Mouse (Mus musculus) neutrophil, adult 5-6 weeks (primary cell): ENCODE results near the gene Mrps15. TPM values are rescaled to one million over a fixed set of nuclear protein-coding genes. Genes with fewer than 3 reads are reported as not detected.
A peak's percentile ranks its signal among the peaks of the same experiment; 100 is the strongest.
"Not testable (repeated sequence)": the region's sequence is repeated elsewhere in the genome, so short reads cannot be mapped to it uniquely, and the experiment has no call there.

Experiments used
- ATAC-seq: fragments of 151-379, 151-347 bp; 2 replicates; pipeline ENCODE4 v1.8.0; 2017; ENCODE audit warnings: mild to moderate bottlenecking, moderate TSS enrichment; ENCODE audit not compliant: insufficient number of reproducible peaks, poor library complexity, low FRiP score, severe bottlenecking; ENCODE audit errors: extremely low read depth
- total RNA-seq: library from RNA; stranded (forward); fragments of 200-1000 nt; gene quantifications from 2 replicates; pipeline ENCODE4 v1.2.3, GENCODE M21; 2017

Gene Mrps15
- total RNA-seq, 1 experiment from 2014 or later, result 61.3 TPM

GRCm38 (mm10) chr4:126067401-126068077 lies 20.8 kb downstream of the Mrps15 start:
- no peak for ATAC-seq

GRCm38 (mm10) chr4:126068842-126069241 lies 22.1 kb downstream of the Mrps15 start:
- ATAC-seq, result no peak

DNA sequence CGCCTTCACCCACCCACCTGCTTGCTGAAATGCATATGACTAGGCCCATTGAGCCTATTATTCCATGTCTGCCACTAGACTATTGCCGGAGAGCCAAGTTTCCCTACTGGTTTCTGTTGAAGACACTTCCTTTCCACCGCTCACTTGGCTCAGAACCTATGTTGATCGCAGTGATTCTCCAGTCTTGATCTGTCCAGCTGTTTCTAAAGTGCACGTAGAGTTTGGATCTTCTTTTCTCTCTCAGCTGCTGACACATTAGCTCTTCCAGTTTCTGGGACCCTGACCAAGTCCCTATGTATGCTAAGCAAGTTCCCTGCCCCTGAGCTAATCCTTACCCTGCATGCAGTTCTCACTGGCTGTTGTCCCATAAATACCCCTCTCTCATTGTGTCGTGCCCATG lies 31.1 kb downstream of the Mrps15 start:
- ATAC-seq, result no peak

- ATAC-seq, result no peak
Measured at GRCm38 (mm10) chr4:126079266-126079665, 32.5 kb downstream of the Mrps15 start.

DNA sequence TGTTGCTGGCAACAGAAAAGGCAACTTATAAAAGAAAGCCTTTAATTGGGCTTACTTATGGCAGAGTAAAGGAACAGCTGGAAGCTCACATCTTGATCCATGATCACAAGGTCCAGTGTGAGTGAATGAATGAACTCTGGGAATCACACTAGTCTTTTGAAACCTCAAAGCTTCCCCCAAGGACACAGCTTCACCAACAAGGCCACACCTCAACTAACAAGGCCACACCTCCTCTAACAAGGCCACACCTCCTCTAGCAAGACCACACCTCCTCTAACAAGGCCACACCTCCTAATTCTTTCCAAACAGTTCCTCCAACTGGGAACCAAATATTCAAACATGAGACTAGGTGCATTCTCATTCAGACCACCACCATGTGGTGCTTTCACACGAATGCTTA lies 34.9 kb downstream of the Mrps15 start:
- no peak for ATAC-seq

DNA sequence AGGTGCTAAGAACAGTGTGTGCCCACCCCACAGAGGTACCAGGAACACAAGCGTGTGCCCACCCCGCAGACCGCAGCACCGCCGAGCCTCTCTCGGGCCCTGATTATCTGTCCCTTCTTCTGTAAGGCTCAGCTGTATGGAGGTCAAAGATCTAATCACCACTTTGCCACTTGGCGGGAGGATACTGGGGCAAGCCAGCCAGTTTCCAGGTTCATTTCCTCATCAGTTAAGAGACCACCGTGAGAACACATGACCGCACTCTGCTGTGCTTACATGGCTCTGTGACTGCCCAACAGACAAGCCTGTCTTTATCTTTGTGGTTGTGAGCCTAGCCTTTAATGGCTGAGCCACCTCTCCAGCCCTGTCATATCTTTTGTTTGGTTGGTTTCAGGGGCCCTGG lies 36.3 kb downstream of the Mrps15 start:
- ATAC-seq, result no peak

- ATAC-seq, result no peak
Measured at GRCm38 (mm10) chr4:126084382-126084781, 37.7 kb downstream of the Mrps15 start.

GRCm38 (mm10) chr4:126085996-126086576 lies 39.4 kb downstream of the Mrps15 start:
- ATAC-seq, result peak; percentile 98

GRCm38 (mm10) chr4:126090101-126090847 lies 43.5 kb downstream of the Mrps15 start:
- no peak for ATAC-seq

- no peak for ATAC-seq
Measured at GRCm38 (mm10) chr4:126090848-126091124, 44.1 kb downstream of the Mrps15 start.

DNA sequence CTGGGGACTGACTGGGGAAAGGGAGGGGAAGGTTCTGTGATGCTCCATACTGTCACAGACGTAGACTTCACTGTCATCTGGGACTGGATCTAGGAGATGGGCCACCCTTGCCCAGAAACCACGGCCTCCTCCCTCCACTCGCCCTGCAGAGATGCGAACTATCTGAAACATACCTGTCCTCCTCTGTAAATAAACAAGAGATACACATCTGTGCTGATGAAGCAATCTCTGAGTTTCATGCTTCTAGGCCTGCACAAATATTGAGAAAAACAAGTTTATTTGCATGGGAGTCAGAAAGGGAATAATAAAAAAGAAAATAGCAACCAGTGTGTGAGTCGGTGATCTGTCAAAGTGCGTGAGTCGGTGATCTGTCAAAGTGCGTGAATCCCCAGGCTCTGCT lies 45.1 kb downstream of the Mrps15 start:
- ATAC-seq, result no peak

DNA sequence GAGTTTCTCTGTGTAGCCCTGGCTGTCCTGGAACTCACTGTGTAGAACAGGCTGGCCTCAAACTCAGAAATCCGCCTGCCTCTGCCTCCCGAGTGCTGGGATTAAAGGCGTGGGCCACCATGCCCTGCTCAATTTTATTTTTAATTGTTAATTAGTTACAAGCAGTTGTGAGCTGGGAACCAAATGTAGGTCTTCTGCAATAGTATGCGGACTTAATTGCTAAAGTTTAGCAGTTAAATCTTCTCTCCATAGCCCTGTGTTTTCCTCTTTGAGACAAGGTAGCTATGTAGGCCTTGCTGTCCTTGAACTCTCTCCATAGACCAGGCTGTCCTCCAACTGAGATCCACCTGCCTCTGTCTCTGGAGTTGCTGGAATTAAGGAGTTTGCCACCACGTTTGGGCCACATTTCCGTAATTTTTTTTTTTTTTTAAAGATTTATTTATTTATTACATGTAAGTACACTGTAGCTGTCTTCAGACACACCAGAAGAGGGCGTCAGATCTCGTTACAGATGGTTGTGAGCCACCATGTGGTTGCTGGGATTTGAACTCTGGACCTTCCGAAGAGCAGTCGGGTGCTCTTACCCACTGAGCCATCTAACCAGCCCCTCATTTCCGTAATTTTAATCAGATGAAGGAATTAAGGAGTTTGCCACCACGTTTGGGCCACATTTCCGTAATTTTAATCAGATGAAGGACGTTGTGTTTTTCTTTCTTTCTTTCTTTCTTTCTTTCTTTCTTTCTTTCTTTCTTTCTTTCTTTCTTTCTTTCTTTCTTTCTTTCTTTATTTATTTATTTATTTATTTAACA lies 49.1 kb downstream of the Mrps15 start:
- ATAC-seq, result not testable (repeated sequence)

DNA sequence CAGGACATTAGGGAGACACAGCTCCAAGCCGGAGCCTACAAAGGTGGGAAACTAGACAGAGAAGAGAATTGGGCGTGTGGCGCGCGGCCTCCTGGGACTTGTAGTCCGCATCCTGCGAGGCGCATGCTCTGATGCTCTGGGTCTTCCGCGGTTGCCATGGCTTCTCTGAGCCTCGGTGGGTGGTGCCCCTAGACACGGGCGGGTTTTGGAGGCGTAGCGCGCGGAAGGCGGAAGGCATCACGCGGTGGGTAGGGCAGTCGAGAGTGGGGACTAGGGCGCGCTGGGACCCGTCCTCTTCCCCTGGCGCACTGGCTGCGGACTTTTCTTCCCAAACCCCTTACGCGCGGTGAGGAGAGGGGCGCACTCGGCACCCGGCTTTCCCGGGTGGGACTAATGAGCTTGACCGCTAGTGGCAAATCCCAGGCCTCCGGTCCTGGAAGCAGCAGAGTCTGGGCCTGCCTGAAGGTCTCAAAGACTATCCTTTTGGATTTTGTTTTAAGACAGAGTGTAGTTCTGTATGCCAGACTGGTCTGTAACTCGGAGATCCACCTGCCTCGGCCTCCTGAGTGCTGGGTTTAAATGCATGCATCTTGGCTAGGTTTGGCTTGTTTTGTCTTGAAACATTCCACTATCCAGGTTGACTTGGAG lies 49.9 kb downstream of the Mrps15 start, which contains the start of gene Lsm10:
Lsm10 (plus strand) TSS at position 160 of the 648 bp plus-strand sequence.
- peak; percentile 100 for ATAC-seq

DNA sequence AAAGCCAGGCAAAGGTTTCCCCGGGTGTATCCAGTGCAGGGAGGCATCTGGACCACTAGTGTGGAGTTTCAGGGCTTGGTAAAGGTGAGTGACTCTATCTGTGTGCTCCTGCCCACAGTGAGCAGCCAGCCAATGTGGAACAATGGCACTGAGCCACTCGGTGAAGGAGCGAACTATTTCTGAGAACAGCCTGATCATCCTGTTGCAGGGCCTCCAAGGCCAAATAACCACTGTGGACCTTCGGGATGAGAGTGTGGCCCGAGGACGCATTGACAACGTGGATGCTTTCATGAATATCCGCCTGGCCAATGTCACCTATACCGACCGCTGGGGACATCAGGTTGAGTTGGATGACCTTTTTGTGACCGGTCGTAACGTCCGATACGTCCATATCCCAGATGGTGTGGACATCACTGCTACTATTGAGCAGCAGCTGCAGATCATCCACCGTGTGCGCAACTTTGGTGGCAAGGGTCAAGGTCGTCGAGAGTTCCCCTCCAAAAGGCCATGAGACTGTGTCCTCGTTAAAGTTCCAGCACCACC lies 51.1 kb downstream of the Mrps15 start:
- ATAC-seq, result no peak

- no peak for ATAC-seq
Measured at GRCm38 (mm10) chr4:126099365-126099764, 52.6 kb downstream of the Mrps15 start.

DNA sequence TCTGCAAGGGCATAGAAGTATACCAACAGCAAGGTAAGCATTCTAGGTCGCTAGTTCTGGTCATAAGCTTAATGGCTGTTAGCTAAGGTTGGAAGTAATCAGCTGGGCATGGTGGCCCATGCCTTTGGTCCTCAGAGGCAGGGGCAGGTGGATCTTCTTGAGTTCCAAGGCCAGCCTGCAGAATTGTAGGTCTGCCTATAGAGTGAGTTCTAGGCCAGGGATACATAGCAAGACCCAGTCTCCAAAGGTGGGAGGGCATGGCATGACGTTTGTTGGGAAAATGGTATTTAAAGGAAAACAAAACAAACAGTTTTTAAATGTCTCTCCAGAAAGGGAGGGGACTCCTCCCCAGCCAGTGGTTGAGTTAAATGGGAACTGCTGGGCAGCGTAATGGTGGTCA lies 54.0 kb downstream of the Mrps15 start:
- no peak for ATAC-seq

DNA sequence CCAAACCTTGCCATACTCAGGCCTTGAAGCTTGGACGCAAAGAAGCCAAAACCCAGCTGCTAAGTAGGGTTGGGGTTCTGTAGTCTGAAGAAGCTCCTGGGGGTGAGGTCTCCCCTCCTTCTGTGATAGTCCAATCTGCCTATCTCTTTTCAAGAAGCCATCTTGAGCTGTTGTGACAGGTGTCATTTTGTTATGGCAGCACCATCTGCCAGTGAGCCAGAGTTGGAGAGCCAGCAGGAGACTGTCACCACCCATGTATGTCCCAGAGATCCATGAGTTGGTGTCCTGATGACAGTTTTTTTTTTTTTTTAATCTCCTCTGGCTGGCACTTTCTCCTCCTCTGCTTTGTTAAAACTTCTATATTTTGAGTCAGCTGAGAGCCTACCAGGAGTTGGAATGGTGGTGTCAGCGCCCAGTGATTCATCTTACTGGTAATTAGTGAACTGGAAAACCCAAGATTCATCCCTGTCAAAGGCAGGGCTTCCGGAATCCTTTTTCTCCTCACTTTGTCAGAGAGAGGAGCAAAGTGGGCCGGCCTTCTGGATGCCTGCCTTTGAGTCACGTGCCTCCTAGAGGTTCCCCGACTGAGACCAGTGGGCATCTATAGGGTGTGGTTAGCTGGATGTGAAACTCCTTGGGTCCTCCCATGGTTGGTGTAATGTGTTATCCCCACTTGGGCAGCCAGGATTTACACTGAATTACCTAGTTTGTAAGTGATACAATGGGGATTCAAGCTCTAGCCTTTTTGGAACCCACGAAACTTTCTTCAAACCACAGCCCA lies 55.5 kb downstream of the Mrps15 start:
- no peak for ATAC-seq

DNA sequence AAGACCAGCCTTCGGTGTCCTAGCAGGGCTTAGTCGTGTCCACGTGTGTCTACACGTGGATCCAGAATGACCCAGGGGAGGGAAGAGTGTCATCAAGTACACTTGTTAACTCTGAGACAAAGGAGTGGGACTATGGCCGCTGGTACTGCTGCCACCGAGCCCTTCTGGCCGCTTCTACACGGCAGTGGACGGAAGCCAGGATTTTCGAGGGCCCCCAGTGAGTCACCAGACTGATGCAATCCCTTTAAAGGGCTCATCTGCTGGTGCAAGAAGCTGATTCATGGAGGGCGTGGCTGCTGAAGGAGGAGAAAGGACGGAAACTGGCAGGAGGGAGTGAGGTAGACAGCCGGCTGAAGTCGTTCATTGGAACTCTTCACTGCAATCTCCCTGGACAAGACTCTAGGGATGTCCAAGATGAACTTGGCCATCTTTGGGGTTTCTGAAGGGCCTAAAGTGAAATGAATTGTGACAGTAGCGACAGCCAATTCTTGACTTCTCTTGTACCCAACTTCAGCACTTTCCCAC lies 56.4 kb downstream of the Mrps15 start:
- peak; percentile 74 for ATAC-seq
